Comparison of ENCODE assay signal across 45 mouse cellular contexts in the genomic region with DNA sequence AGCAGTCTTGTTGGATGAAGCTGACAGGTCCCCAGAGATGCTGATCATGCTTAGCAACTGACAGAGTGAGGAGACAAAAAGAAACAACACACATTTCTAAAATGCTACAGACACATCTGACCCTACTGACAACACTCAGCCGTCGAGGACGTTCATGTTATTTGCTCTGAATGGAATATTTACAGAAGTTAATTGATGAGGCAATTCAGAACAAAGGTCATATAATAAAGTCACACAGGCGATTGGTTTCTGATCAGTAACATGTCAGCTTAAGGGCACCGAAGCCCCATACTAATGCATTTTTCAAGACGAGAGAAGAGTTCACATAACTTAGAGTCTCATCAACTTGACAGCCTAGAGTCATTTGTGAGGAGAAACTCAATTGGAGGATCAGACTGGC. TPM values are rescaled to one million over a fixed set of nuclear protein-coding genes. Genes with fewer than 3 reads are reported as not detected.
"Had no signal": no experiment of that assay in that cellular context is flagged by ENCODE, and none has a peak within 500 bp of the region (broad histone marks: within the 10 kb centered on the region; RNA-seq: fewer than 3 reads in every experiment).

No protein-coding gene starts in this region.

- H3K4me3 ChIP-seq: heart, embryonic 10.5 days; heart, embryonic 12.5 days; heart, embryonic 13.5 days; heart, embryonic 15.5 days; hindbrain, embryonic 10.5 days; hindbrain, embryonic 12.5 days; hindbrain, embryonic 13.5 days; hindbrain, embryonic 15.5 days; intestine, embryonic 15.5 days; kidney, embryonic 15.5 days; layer of hippocampus, adult 2 months had no signal

- H3K27ac ChIP-seq: heart, embryonic 10.5 days; heart, embryonic 13.5 days; heart, embryonic 15.5 days; hindbrain, embryonic 10.5 days; hindbrain, embryonic 12.5 days; hindbrain, embryonic 13.5 days; hindbrain, embryonic 14.5 days; hindbrain, embryonic 15.5 days; hindbrain, postnatal 0 days; intestine, embryonic 15.5 days; kidney, embryonic 15.5 days; kidney, postnatal 0 days; layer of hippocampus, adult 2 months had no signal

- H3K4me1 ChIP-seq: heart, embryonic 12.5 days had no signal

- H3K9me3 ChIP-seq: heart, embryonic 10.5 days; heart, embryonic 12.5 days; heart, embryonic 13.5 days; heart, embryonic 15.5 days; hindbrain, embryonic 10.5 days; hindbrain, embryonic 12.5 days; hindbrain, embryonic 13.5 days; hindbrain, embryonic 15.5 days; intestine, embryonic 15.5 days; kidney, embryonic 15.5 days had no signal

- H3K36me3 ChIP-seq: heart, embryonic 10.5 days; heart, embryonic 12.5 days; heart, embryonic 13.5 days; heart, embryonic 15.5 days; hindbrain, embryonic 10.5 days; hindbrain, embryonic 12.5 days; hindbrain, embryonic 13.5 days; hindbrain, embryonic 15.5 days; intestine, embryonic 15.5 days; kidney, embryonic 15.5 days had no signal

- ATAC-seq: hindbrain, embryonic 16.5 days; hindbrain, postnatal 0 days; inflammation-experienced regulatory T-cells, adult 6 months; intestine, embryonic 15.5 days; intestine, embryonic 16.5 days; intestine, postnatal 0 days had no signal

- DNase-seq: heart, postnatal 10 days; heart, postnatal 14 days; heart, postnatal 36 days; heart, postnatal 4 days; kidney, adult 11 months; kidney, adult 18-20 months; kidney, adult 2 months; kidney, adult 8-10 months; kidney, adult 9 months; kidney, postnatal 10 days; kidney, postnatal 14 days; kidney, postnatal 25 days; kidney, postnatal 36 days; kidney, postnatal 4 days; layer of hippocampus, adult 9-11 months; layer of hippocampus, postnatal 36 days had no signal

- H3K9ac ChIP-seq: heart, embryonic 12.5 days; heart, embryonic 13.5 days; heart, embryonic 15.5 days; hindbrain, embryonic 12.5 days; hindbrain, embryonic 13.5 days; hindbrain, embryonic 14.5 days; hindbrain, embryonic 15.5 days; intestine, embryonic 15.5 days; kidney, embryonic 15.5 days had no signal

- H3K4me2 ChIP-seq: heart, embryonic 11.5 days; heart, embryonic 12.5 days; heart, embryonic 13.5 days; heart, embryonic 15.5 days; hindbrain, embryonic 12.5 days; hindbrain, embryonic 13.5 days; hindbrain, embryonic 14.5 days; hindbrain, embryonic 15.5 days; intestine, embryonic 15.5 days; kidney, embryonic 15.5 days had no signal

- H3K27me3 ChIP-seq: hindbrain, embryonic 15.5 days; intestine, embryonic 15.5 days; kidney, embryonic 15.5 days had no signal

RNA-seq across cellular contexts. Expression of gene Ttll8, which starts 58.3 kb away (rescaled TPM):
- total RNA-seq: heart, postnatal 10 days; heart, postnatal 14 days; heart, postnatal 25 days; heart, postnatal 36 days; heart, postnatal 4 days; hematopoietic stem cell, adult 5-6 weeks had no signal
- polyA plus RNA-seq: heart, embryonic 10.5 days; heart, embryonic 11.5 days; heart, embryonic 12.5 days; heart, embryonic 13.5 days; heart, embryonic 14.5 days; heart, embryonic 15.5 days; heart, embryonic 16.5 days; heart, postnatal 0 days; hindbrain, embryonic 11.5 days; hindbrain, embryonic 12.5 days; hindbrain, embryonic 13.5 days; hindbrain, embryonic 14.5 days; inflammation-experienced regulatory T-cells, adult 6 months; intestine, embryonic 14.5 days; intestine, embryonic 15.5 days; intestine, embryonic 16.5 days; intestine, postnatal 0 days; kidney, embryonic 14.5 days; kidney, embryonic 15.5 days; kidney, embryonic 16.5 days; kidney, postnatal 0 days; large intestine, adult 2 months had no signal
